Mouse (Mus musculus) monocyte, adult 5-6 weeks (primary cell): ENCODE results near the gene Sspn. TPM values are rescaled to one million over a fixed set of nuclear protein-coding genes. Genes with fewer than 3 reads are reported as not detected.

Experiments
- ATAC-seq: fragments of 153-309, 156-312 bp; replicated peaks from 2 replicates; pipeline ENCODE4 v1.8.0; 2017; ENCODE audit warnings: mild to moderate bottlenecking; ENCODE audit not compliant: low TSS enrichment, insufficient number of reproducible peaks, severe bottlenecking, poor library complexity, low FRiP score
- total RNA-seq: library from RNA; stranded (forward); fragments of 200-1000, 200-491, 200-594 nt; gene quantifications from 3 replicates; pipeline ENCODE4 v1.2.3, GENCODE M21; 2017

Gene Sspn
- 2.8 to 5.6 TPM (median 4.9 TPM) in 3 replicates for total RNA-seq

DNA sequence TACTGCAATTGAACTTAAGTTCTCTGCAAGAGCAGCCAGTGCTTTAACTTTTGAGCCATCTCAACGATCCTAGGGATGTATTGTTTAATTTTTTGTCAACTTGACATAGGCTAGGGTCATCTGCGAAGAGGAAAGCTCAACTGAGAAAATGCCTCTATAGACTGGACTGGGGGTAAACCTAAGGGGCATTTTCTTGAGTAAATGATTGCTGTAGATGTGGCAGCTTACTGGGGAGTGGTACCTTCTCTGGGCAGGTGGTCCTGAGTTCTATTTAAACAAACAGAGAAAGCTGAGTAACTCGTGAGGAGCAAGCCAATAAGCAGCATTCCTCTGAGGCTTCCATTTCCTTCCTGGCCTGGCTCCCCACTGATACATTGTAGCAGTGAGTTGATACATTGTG, at the start of gene Sspn:
Gene Sspn, plus strand, starts transcription at position 301 of the 400 bp plus-strand sequence.
- ATAC-seq: no peak

DNA sequence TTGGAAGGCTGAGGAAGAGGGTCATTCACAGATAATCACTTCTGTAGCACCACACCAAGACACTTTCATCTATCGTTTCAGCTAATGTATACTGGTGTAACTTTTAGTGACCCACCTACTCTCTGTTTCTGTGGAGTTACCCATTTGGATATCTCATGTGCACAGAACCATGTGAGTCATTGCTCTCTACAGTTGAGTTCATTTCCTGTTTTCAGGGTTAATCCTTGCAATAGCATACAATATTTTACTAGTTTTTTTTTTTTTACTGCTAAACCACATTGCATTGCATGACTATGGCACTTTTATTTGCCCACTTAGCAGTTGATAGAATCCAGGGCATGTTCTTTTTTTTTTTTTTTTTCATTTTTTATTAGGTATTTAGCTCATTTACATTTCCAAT, 48.4 kb upstream of the Sspn start:
- no peak for ATAC-seq

DNA sequence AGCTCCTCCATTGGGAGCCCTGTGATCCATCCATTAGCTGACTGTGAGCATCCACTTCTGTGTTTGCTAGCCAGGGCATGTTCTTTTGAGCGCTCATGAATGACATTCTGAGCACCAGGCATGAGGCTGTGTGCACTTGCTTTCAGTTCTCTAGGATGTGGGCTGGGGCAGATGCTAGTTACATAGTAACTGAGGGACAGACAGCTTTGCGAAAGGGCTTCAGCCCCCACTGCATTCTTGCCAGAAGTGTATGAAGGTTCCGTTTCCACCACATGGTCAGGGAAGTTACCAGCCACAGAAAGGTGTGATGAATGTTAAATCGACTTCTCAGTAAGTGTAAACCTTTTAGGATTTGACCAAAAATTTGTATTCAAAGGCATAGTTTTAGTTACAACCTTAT, 47.8 kb upstream of the Sspn start:
- ATAC-seq: peak; percentile 61; the same call in 1 of the 2 replicates

DNA sequence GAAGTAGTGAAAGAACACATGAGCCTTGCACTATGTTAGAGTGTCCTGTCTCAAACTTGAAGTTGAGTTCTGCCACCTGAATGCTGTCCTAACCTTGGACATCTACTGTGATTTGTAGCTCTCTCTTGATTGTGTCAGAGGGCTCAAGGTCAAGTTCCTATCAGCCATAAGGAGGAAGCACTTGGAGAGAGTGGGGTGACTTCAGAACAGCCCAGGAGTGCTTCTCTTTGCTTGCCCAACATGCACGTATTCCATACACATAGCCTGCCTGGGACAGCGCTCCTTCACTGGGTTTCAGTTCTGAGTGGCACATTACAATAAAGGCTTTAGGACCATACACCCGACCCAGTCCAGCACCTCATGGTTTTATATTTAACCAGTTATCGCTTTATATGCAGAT, 46.4 kb upstream of the Sspn start:
- no peak for ATAC-seq

DNA sequence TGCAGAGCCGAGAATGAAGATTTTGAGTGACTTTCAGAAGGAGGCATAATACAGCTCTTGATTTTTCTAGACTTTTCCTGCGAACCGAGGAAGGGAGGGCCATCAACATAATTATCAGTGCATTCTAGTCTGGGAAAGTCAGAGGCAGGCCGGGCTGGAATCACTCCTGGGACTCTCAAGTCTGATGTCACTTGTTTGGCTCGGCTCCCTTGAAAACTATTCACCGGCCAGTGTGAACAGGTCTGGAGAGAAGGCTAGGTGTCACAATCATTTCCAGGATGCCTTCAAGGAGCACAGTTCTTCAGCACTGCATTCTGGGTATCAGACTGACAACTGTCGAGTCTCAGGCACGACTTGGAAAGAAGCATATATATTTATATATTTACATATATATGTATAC, 45.2 kb upstream of the Sspn start:
- no peak for ATAC-seq

DNA sequence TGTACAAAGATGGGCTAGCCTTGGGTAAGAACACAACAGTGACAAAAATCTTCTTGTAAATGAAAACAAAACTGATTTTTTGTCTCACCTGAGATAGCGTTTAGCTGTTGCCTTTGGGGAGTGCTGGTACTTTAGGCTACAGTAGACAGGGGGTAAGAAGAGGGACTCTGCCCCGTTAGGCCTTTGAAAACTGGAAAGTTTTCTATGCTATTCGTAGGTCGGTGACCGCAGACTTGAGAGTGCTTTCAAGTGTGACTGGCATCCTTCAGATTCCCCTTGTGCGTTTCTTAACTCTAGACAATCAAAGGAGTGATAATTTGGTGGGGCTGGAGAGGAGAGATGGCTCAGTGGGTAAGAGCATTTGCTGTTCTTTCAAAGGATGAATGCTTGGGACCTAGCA, 43.7 kb upstream of the Sspn start:
- ATAC-seq: no peak

DNA sequence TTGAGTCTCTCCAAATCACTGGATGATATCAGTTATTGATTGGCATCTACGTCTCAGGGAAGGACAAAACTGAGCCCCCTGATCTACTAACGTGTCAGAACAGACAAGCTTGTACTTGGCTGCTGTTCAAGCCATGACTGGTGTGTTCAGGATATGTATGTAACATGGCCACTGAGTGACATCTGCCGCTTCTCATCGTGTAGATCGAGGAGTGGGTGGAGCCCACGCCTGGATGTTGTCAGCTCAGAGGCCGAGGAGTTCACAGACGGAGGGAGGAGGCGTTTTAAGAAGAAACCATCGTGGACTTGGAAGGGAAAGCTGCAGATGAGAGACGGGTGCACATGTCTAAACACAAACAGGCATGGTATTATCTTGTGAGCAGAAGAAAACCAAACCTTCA, 39.5 kb upstream of the Sspn start:
- no peak for ATAC-seq

DNA sequence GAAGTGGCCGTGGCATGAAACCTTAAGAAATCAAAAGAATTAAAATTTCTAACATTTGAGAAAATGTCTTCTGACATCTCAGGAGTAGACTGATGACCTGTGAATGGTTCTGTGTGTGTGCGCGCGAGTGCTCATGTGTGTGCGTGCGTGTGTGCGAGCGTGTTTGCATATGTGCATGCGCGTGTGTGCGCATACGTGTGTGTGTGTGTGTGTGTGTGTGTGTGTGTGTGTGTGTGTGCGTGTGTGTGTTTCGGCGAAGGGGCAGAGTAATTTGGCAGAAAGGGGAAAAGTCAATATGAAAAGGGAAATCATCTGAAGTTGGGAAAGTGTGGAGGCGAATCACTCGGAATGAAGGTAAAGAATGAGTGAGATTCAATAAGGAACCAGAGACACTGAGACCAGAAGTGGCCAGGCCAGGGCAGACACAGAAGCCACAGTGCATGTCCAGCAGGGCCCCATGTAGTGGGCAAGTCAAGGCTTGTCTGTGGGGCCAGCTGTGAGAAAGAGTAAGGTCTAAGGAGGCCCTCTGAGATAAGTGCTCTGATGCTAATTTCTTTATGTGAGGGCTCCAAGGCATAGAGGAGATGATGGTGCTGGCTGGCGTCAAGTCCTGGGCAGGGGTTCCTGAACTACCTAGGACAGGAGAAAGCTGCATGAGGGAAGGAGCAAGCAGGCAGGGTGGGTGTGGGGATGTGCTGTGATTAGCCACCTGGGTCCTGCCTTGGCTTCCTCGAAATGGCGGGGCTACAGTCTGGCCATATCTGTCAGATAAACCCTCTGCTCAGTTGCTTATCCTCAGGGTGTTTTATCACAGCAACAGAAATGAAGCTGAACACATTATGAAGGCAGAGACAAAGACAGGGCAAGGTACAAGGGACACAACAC, 38.8 kb upstream of the Sspn start:
- no peak for ATAC-seq

DNA sequence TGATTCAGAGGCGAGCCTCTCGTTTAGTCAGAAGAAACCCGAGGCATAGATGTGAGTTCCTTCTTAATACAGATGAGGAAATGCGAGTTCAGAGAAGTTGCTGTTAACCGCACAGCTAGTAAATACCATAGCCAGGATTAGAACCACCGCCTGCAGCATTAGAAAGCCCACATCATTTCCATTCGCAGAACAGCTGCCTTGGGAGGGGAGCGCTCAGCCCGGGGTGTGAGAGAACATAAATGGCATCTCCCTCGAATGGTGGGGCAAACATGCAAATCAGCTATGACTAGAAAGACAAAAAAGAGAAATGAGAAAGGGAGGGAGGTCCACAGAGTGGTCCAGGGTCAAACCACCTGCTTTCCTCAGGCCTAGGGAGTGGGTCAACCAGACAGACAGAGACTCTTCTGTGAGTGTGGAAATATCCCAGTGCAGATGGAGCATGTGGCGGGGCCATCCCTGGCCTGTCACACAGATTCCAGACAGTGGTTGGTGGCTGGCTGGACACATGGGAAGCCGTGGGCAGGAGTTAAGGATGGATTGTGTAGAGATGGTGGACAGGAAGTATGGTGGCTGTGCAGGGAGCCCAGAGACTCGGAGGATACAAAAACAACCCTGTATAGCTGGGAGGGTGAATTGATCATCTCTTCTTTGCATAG, 37.9 kb upstream of the Sspn start:
- 0 out of 2 replicates have a peak, but pooled peaks have one; percentile 31 for ATAC-seq

DNA sequence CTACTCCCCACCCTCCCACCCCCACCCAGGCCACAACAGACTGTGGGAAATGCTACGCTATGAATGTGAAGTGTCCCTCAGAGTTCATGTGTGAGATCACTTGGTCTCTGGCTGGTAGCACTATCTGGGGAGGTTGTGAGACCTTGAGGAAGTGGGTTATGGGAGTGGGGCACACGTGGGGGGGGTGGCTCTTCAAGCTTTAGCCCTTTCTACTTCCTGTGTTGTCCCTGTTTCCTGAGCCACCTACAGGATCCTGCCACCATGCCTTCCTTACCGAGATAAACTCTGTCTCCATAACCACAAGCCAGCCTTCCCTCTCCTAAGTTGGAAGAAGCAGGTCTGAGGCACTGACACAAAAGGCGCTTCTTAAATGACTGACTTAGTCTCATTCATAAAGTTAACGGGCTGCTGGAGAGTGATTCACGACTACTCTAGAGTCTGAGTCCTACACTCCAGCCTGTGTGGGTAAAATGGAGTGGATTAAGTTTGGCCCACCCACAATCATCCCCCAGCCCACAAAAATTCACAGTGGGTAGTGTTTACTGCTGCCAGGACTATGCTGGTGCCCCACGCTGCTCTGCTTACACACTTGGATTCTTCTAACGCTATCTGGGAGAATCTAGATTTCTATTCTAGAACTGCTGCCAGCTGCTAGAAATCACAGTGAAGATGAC, 36.6 kb upstream of the Sspn start:
- no peak for ATAC-seq

DNA sequence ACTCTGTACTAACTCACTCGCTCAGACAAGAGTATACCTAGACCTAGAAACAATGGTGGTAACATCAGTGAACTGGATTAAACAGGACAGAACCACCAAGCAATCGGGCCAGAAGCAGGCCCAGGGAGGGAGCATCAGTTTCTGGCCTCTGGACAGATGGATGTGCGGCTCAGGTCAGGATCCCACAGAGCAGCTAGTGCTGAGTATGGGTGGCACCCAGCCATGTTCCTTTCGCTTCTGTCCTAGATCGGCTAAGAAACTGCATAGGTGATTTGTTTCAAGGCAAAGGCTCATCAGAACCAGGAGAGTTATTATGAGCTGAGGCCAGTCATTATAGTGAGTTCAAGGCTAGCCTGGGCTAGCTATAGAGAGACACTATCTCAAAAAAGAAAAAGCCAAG, 27.3 kb upstream of the Sspn start:
- no peak for ATAC-seq

DNA sequence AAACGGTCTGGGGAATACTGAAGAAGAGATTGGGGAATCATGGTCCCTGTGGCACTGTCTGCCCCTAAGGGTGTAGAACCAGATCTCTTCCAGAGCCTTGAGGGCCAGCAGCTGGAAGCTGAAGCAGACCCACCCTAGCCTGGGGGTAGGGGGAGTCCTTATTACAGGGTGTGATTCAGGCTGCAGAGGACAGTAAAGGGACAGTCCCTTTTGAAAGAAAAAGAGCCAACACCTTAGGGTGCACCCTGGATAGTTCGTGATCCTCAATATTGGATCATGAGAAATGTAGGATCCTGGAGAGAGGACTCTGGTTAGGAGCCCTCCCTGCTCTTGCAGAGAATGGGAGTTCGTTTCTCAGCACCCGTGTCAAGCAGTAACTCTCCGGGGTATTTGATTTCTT, 26.8 kb upstream of the Sspn start:
- no peak for ATAC-seq

DNA sequence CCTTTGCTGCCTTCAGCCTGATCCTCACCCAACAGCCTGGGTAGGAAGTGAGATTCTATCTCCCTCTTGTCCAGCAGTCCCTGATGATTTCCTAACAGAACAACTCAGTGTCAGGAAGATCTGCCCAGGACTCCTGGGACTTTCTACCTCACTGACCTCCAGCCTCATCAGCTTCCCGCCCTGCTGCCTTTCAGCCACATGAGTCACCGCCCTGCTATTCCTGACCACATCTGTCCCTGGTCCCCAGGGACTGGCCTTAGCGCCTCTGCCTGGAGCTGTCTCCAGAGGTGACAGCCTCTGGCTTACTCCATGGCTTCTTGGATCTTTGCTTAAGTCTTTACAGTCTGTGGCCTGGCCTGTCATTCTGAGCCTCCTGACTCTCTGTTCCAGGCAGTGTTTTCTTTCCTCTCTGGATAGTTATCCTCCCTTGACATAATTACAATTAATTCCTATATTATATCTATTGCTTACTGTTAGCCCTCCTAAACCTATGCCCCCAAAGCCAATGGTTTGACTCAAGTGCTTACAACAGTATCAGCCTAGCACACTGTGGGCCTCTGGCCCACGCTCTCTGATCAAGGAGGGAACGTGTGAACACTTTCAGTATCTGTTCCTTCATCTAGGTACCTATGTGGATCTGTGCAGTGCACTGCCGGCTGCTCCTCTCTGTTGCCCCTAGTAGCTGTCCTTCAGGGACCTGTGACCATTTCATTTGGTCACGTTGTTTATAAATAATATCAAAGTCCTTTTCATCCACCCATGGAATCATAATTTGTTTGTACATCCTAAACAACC, 25.1 kb upstream of the Sspn start:
- ATAC-seq: no peak

DNA sequence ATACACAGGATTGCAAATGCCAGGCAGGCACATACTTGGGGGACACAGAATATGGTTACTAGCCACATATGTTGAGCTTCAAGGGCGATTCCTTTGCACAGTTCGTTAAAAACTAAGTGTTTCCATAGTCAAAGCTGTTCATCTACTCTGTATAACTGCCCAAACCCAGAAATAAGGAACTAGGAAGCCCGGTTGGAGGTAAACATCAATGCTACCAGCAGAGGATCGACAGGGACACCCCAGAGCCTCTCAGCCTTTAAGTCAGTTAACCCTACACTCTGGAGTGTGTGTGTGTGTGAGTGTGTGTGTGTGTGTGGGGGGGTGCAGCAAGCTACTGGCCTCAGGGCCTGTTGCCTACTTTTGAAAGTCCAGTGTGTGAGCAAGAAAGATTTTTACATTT, 21.5 kb upstream of the Sspn start:
- no peak for ATAC-seq

DNA sequence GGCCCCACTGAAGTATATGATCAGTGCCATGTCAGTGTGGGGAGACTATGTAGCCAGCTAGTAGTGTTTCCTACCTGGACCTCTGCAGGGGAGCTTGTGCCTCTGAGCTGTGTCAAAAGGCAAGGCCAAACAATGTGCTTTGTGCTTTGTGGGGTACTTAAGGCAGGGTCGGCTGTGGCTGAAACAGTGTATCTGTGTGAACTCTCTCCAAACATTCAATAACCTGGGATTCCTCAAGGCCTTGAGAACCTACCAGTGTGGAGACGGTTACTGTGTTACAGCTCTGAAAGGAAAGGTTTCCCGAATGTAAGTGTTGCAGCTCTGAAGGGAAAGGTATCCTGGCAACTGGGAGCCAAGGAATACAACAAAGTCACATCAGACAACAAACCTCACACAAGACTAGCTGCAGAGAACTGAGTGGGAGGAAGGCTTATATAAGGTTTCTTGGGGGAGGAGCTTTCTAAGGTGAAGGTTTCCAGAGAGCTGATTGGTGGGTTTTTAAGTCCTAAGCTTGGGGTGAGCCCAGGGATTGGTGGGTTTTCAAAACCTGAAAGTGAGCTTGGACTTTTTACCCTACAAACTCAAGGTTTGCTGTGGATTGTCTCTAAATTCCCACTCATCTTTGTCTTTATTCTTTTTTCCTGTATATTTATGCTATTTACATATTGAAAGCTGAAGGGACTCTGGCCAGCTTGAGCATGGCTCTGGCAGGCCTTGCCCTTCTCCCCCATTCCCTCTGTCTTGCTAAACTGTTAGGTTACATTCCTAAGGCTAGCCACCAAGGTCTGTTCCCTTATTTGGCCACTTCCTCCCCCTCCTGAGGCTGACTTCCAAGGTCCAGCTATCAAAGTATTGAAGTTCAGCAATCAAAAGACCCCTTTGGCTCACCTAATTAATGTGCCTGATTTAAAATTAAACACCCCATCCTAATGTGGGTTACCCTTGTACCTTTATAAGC, 20.7 kb upstream of the Sspn start:
- no peak for ATAC-seq

DNA sequence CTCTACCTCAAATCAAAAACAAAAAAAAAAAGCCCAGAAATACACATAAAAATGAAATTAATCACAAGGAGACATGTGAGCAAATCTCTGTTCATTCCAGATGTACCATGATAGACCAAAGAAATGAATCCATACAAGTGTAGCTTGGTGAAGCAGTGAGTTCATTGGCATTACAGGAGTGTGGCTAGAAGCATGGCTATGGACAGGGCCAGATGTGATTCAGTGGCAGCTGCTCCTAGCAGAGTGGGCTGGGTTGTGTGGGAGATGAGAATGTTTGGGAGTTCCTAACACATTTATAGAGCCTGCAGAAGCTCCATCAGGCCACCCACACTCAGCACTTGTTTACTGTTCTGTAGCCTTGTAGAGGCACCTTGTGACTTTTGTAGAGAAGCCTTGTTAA, 19.2 kb upstream of the Sspn start:
- no peak for ATAC-seq

DNA sequence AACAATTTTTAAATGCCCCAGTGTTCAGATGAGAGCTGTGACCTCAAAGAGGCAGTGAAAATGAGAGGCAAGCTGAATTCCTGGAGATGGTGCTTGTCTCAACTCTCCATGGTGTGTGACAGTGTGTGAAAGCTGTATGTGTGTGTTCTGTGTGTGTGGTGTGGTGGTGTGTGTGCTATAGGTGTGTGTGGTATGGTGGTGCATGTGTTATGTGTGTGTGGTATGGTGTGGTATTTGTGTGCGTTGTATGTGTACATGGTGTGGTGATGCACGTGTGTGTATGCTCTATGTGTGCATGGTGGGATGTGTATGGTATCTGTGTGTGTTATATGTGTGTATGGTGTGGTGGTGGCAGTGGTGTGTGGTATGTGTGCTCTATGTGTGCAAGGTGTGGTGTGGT, 16.0 kb upstream of the Sspn start:
- ATAC-seq: no peak

DNA sequence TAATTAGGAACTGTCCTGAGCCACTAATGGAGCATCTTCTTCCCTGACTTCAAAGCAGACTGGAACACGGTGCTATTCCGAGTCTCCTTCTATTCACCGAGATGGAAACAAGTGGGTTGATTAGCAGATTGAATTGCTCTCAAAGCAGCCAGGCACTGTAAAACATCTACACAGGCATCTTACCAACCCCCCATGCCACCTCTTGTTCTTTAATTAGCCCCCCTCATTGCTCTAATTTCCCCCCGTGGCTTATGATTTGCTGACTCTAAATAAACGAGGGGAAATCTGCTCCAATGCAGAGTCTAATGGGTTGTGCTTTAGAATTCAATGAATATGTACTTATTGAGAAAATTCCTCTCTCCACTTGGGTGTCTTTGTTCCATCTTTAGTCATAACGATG, 15.0 kb upstream of the Sspn start:
- no peak for ATAC-seq
